Mouse (Mus musculus) C2C12 (cell line): ENCODE results near the gene Prdx6.

Experiments
- CEBPB ChIP-seq: IDR thresholded peaks from one replicate; pipeline ENCODE4 v1.6.1; 2011; ENCODE audit warnings: low read depth, mild to moderate bottlenecking, control low read depth, moderate library complexity
- CTCF ChIP-seq: IDR thresholded peaks from one replicate; pipeline ENCODE4 v1.5.1; 2011; ENCODE audit not compliant: control insufficient read depth, insufficient read depth, insufficient read length
- MAX ChIP-seq: IDR thresholded peaks from one replicate; pipeline ENCODE4 v1.6.1; 2011; ENCODE audit warnings: mild to moderate bottlenecking, control low read depth
- USF1 ChIP-seq: IDR thresholded peaks from one replicate; pipeline ENCODE4 v1.6.1; 2011; ENCODE audit warnings: low read depth, mild to moderate bottlenecking, control low read depth, moderate library complexity

DNA sequence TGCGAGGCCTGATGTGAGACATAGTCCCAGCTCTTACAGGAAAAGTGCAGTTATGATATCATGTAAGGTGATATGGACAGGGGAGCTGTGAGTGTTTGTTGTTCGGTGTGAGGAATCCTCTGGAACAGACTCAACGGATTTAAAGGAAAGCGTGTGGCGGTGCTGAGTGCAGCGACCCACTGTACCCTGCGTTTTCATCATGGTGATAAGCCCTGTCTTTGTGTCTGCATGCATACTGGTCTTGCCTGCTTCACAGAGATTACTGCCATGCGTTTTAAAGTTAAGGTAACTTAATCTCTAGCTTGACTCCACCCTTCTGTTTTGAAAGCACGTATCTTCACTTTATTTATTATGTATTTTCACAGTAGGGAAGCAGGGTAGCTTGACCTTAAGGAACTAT, 1.3 kb upstream of the Prdx6 start:
- TF ChIP-seq CTCF: no peak
- TF ChIP-seq MAX: no peak
- no peak for TF ChIP-seq USF1
- TF ChIP-seq CEBPB: no peak
